Mouse (Mus musculus) sigmoid colon, adult 10 weeks (tissue): ENCODE measurements around the gene Hnrnph2. TPM values are rescaled to one million over a fixed set of nuclear protein-coding genes. Genes with fewer than 3 reads are reported as not detected.

Source experiments
- polyA plus RNA-seq: library from polyadenylated mRNA; stranded (reverse); fragments of 350-450 nt; fragmentation: Illumina TruSeq; extraction: RNeasy Lipid Tissue Mini Kit (QIAGEN cat#74804); gene quantifications from one replicate; pipeline ENCODE4 v1.2.3, GENCODE M21; 2014; ENCODE audit warnings: low read depth, low replicate concordance

The Hnrnph2 gene
- 198 TPM for polyA plus RNA-seq

GRCm38 (mm10) chrX:134600659-134601379 is at the start of gene Hnrnph2, which contains the start of gene Gla:
Hnrnph2 (plus strand) TSS chrX:134601179.
Gla (minus strand) TSS chrX:134601125.

GRCm38 (mm10) chrX:134582888-134583669 is 17.9 kb upstream of the Hnrnph2 start, which contains the start of gene Btk:
Btk (minus strand) TSS chrX:134583570.

GRCm38 (mm10) chrX:134585103-134586002 is 15.6 kb upstream of the Hnrnph2 start, which contains the start of gene Rpl36a:
Rpl36a (plus strand) TSS chrX:134585654.

Other genes starting within 250 kb of the Hnrnph2 start
- 1.5 TPM for gene Drp2, start 196.6 kb upstream of the Hnrnph2 start, polyA plus RNA-seq
- gene Taf7l, start 124.7 kb upstream of the Hnrnph2 start, polyA plus RNA-seq = not detected
- gene Timm8a1, start 59.3 kb upstream of the Hnrnph2 start, polyA plus RNA-seq = 108 TPM
- gene Btk, start 17.6 kb upstream of the Hnrnph2 start, polyA plus RNA-seq = 6.4 TPM
- gene Rpl36a, start 15.5 kb upstream of the Hnrnph2 start, polyA plus RNA-seq = 873 TPM
- 13.8 TPM for gene Gla, start 54 bp upstream of the Hnrnph2 start, polyA plus RNA-seq
- gene Armcx4, start 85.3 kb downstream of the Hnrnph2 start, polyA plus RNA-seq = 2.9 TPM
- 27.9 TPM for gene Armcx1, start 116.8 kb downstream of the Hnrnph2 start, polyA plus RNA-seq
- gene Armcx6, start 150.2 kb downstream of the Hnrnph2 start, polyA plus RNA-seq = 3.1 TPM
- 78.9 TPM for gene Armcx3, start 155.4 kb downstream of the Hnrnph2 start, polyA plus RNA-seq
- gene Armcx2, start 208.0 kb downstream of the Hnrnph2 start, polyA plus RNA-seq = 18.2 TPM